Comparison of ENCODE assay signal across 9 mouse cellular contexts in the genomic region with DNA sequence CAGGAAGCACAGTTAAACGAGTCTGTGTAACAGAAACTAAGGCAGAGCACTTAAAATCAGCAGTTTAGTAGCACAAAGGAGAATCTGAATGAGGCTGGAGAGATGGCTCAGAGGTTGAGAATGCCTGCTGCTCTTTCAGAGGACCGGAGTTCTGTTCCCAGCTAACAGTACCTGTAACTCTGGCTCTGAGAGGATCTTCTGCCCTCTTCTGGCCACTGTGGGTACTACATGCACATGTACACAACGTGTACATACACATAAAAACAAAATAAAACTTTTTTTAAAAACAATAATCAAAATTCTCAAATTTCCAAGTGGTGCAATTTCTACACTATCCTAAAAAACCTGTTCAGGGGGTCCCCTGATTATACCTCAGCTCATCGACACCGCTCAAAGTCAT.
DNase-seq lines count a peak whose midpoint lies in the region; ATAC-seq lines count a peak whose summit lies in the region.
"Had no signal": no experiment of that assay in that cellular context is flagged by ENCODE, and none has a peak within 500 bp of the region (broad histone marks: within the 10 kb centered on the region; RNA-seq: fewer than 3 reads in every experiment).

No protein-coding gene starts in this region.

- WGBS in heart, embryonic 10.5 days: 77% methylated on average over 5 of the region's 5 CpGs

- no peaks in the 10 kb centered on the region for H3K9me3 ChIP-seq in heart, embryonic 10.5 days
- H3K9me3 ChIP-seq: neural tube, embryonic 13.5 days had no signal

- DNase-seq in heart, embryonic 10.5 days (ENCODE audit: low spot score): peak; percentile 31
- DNase-seq in heart, postnatal 25 days (ENCODE audit: low spot score): no peak
- DNase-seq in right cerebral cortex, postnatal 14 days: peak; percentile 38
- DNase-seq in right cerebral cortex, postnatal 25 days: no peak
- DNase-seq in forelimb bud, embryonic 11.5 days (ENCODE audit: low read depth, low spot score): peak; percentile 19
- DNase-seq in thymus, postnatal 10 days (ENCODE audit: low spot score in 2 of 2): peak; percentile 5 to 38
- no peak for DNase-seq in lung, postnatal 25 days (ENCODE audit: low spot score)

- H3K4me3 ChIP-seq in heart, embryonic 10.5 days: no peak overlapping the region
- H3K4me3 ChIP-seq: neural tube, embryonic 13.5 days had no signal

- ATAC-seq in erythroid progenitor cell, adult 5-6 weeks (replicated peaks; ENCODE audit: low FRiP score, poor library complexity, severe bottlenecking): no peak

- H3K27me3 ChIP-seq in heart, embryonic 10.5 days (ENCODE audit: insufficient read depth, poor library complexity, severe bottlenecking): no peaks in the 10 kb centered on the region
- H3K27me3 ChIP-seq: neural tube, embryonic 13.5 days had no signal

- H3K27ac ChIP-seq in heart, embryonic 10.5 days: no peak overlapping the region
- H3K27ac ChIP-seq: neural tube, embryonic 13.5 days had no signal

- no peaks in the 10 kb centered on the region for H3K4me1 ChIP-seq in heart, embryonic 10.5 days

- intact Hi-C loops in heart, postnatal 25 days (cut with DNase I): no loop called here

- no peaks in the 10 kb centered on the region for H3K36me3 ChIP-seq in heart, embryonic 10.5 days
- H3K36me3 ChIP-seq: neural tube, embryonic 13.5 days had no signal

Comparison
In these comparisons a context has a peak if more than half of its experiments do, and no peak if none do; other contexts are left out.
1. DNase-seq: peak in heart, embryonic 10.5 days (single experiment), right cerebral cortex, postnatal 14 days (single experiment), forelimb bud, embryonic 11.5 days (single experiment) and thymus, postnatal 10 days (2 of 2); none in heart, postnatal 25 days (single experiment), right cerebral cortex, postnatal 25 days (single experiment) and lung, postnatal 25 days (single experiment).